9 mouse cellular contexts compared by ENCODE assay signal in genomic region chr5:77579826-77580745, GRCm38 (mm10).
A peak's percentile ranks its signal among the peaks of the same experiment; 100 is the strongest.
DNase-seq lines count a peak whose midpoint lies in the region; ATAC-seq and TF ChIP-seq lines count a peak whose summit lies in the region.
"Had no signal": no experiment of that assay in that cellular context is flagged by ENCODE, and none has a peak within 500 bp of the region (broad histone marks: within the 10 kb centered on the region; RNA-seq: fewer than 3 reads in every experiment).

No protein-coding gene starts in this region.

- no peak for TF ChIP-seq CTCF in kidney, adult 2 months (conservative IDR thresholded peaks at IDR 0.05; ENCODE audit: insufficient read depth, insufficient read length, low read depth, low read length)

- no peak for TF ChIP-seq POLR2A in kidney, adult 2 months (IDR thresholded peaks at IDR 0.05; ENCODE audit: low read depth, low read length)
- no peak for TF ChIP-seq POLR2A in myocyte (IDR thresholded peaks at IDR 0.05; ENCODE audit: insufficient read length, low read depth)

- no peak overlapping the region for H3K4me3 ChIP-seq in kidney, adult 2 months (ENCODE audit: insufficient read depth, low read depth, low read length)
- no peak overlapping the region for H3K4me3 ChIP-seq in embryonic facial prominence, embryonic 13.5 days
- H3K4me3 ChIP-seq in heart, embryonic 14.5 days (ENCODE audit: control insufficient read depth in 1 of 2, insufficient read depth in 1 of 2, low read depth in 1 of 2, low read length in 2 of 2) = peak overlapping the region in 1 of 2 experiments; percentile 11; a peak in 2 of 4 replicates
- H3K4me3 ChIP-seq in myocyte = no peak overlapping the region

- no peaks in the 10 kb centered on the region for H3K27me3 ChIP-seq in kidney, adult 2 months (replicated peaks; ENCODE audit: control insufficient read depth, insufficient read depth, low read length)
- no peaks in the 10 kb centered on the region for H3K27me3 ChIP-seq in embryonic facial prominence, embryonic 13.5 days
- H3K27me3 ChIP-seq in heart, embryonic 14.5 days (ENCODE audit: control insufficient read depth, insufficient read depth, low read length) = no peaks in the 10 kb centered on the region
- no peaks in the 10 kb centered on the region for H3K27me3 ChIP-seq in myocyte (ENCODE audit: control insufficient read depth, insufficient read depth, insufficient read length)
- H3K27me3 ChIP-seq: Patski had no signal

- no peak overlapping the region for H3ac ChIP-seq in myocyte (ENCODE audit: control insufficient read depth, insufficient read length)

- no peaks in the 10 kb centered on the region for H3K36me3 ChIP-seq in kidney, adult 2 months (ENCODE audit: control insufficient read depth, insufficient read depth, low read length)
- no peaks in the 10 kb centered on the region for H3K36me3 ChIP-seq in embryonic facial prominence, embryonic 13.5 days
- H3K36me3 ChIP-seq in heart, embryonic 14.5 days (ENCODE audit: control insufficient read depth, insufficient read depth, low read length) = no peaks in the 10 kb centered on the region
- H3K36me3 ChIP-seq in myocyte (ENCODE audit: control insufficient read depth, insufficient read depth) = no peaks in the 10 kb centered on the region

- DNase-seq in kidney, postnatal 4 days = peak; percentile 34 to 57
- DNase-seq in kidney, adult 2 months = no peak
- no peak for DNase-seq in cerebellum, postnatal 10 days
- DNase-seq in thymus, postnatal 4 days = no peak
- DNase-seq: left cerebral cortex, postnatal 4 days had no signal

- WGBS in kidney, adult 2 months = 25% methylated on average over 20 of the region's 20 CpGs
- WGBS in embryonic facial prominence, embryonic 13.5 days = 37% methylated on average over 20 of the region's 20 CpGs
- 22% methylated on average over 20 of the region's 20 CpGs for WGBS in heart, embryonic 14.5 days

- ATAC-seq in embryonic facial prominence, embryonic 13.5 days (ENCODE audit: insufficient number of reproducible peaks, insufficient read depth, low FRiP score, low TSS enrichment, low read depth) = no peak
- no peak; the same call in 1 of the 2 replicates for ATAC-seq in heart, embryonic 14.5 days (ENCODE audit: insufficient number of reproducible peaks, insufficient read depth, low FRiP score, low read depth)

- H3K27ac ChIP-seq in kidney, adult 2 months (ENCODE audit: insufficient read depth, low read depth, low read length) = no peak overlapping the region
- H3K27ac ChIP-seq in embryonic facial prominence, embryonic 13.5 days = peak overlapping the region; percentile 40
- H3K27ac ChIP-seq in heart, embryonic 14.5 days (replicated peaks in 1 of 2; ENCODE audit: control insufficient read depth in 1 of 2, insufficient read depth in 1 of 2, low read depth in 2 of 2, low read length in 2 of 2) = peak overlapping the region; percentile 77 to 82

- no peaks in the 10 kb centered on the region for H3K4me1 ChIP-seq in kidney, adult 2 months (ENCODE audit: control insufficient read depth, insufficient read depth, low read length)
- H3K4me1 ChIP-seq in embryonic facial prominence, embryonic 13.5 days = peaks cover 21% of the 10 kb centered on the region
- H3K4me1 ChIP-seq in heart, embryonic 14.5 days (ENCODE audit: control insufficient read depth in 2 of 2, insufficient read depth in 2 of 2, low read length in 2 of 2) = peaks cover 14 to 30% of the 10 kb centered on the region in 2 experiments

- peak overlapping the region; percentile 46 for H3K4me2 ChIP-seq in embryonic facial prominence, embryonic 13.5 days
- H3K4me2 ChIP-seq in heart, embryonic 14.5 days (ENCODE audit: low read length) = peak overlapping the region; percentile 52
- H3K4me2 ChIP-seq in myocyte (ENCODE audit: low read depth) = peak overlapping the region; percentile 42

- no peaks in the 10 kb centered on the region for H3K9me3 ChIP-seq in embryonic facial prominence, embryonic 13.5 days
- no peaks in the 10 kb centered on the region for H3K9me3 ChIP-seq in heart, embryonic 14.5 days (ENCODE audit: control insufficient read depth, low read length)

- no peaks in the 10 kb centered on the region for H3K79me2 ChIP-seq in myocyte (ENCODE audit: control insufficient read depth, insufficient read depth)

- H3K9ac ChIP-seq in embryonic facial prominence, embryonic 13.5 days = no peak overlapping the region
- no peak overlapping the region for H3K9ac ChIP-seq in heart, embryonic 14.5 days (ENCODE audit: low read length)

TF ChIP-seq in myocyte, 11 proteins besides CTCF, POLR2A, EP300 and RAD21:
- no peak for TF ChIP-seq USF1 (IDR thresholded peaks at IDR 0.05; ENCODE audit: low read depth)
- no peak for TF ChIP-seq REST (IDR thresholded peaks at IDR 0.05; ENCODE audit: insufficient read depth, insufficient read length)
- no peak for TF ChIP-seq POLR2AphosphoS2 (IDR thresholded peaks at IDR 0.05; ENCODE audit: insufficient read length, low read depth)
- TF ChIP-seq CEBPB (IDR thresholded peaks at IDR 0.05; ENCODE audit: insufficient read depth, poor library complexity, severe bottlenecking) = no peak
- no peak for TF ChIP-seq TCF3 (IDR thresholded peaks at IDR 0.05; ENCODE audit: insufficient read length, low read depth)
- no peak for TF ChIP-seq MAX (IDR thresholded peaks at IDR 0.05; ENCODE audit: low read depth)
- TF ChIP-seq MYOD1 (IDR thresholded peaks at IDR 0.05; ENCODE audit: control insufficient read depth in 1 of 3, insufficient read length in 2 of 3, low read depth in 2 of 3) = no peak
- no peak for TF ChIP-seq MYOG (IDR thresholded peaks at IDR 0.05; ENCODE audit: control insufficient read depth in 1 of 3, insufficient read depth in 1 of 3, insufficient read length in 2 of 3, low read depth in 2 of 3)
- no peak for TF ChIP-seq E2F4 (IDR thresholded peaks at IDR 0.05; ENCODE audit: insufficient read depth)
- TF ChIP-seq TCF12 (IDR thresholded peaks at IDR 0.05; ENCODE audit: insufficient read depth, poor library complexity, severe bottlenecking) = no peak
- TF ChIP-seq SRF (IDR thresholded peaks at IDR 0.05; ENCODE audit: control insufficient read depth, insufficient read length, low read depth) = no peak
TF ChIP-seq in myocyte: peak in this region for 0.

Comparison
In these comparisons a context has a peak if more than half of its experiments do, and no peak if none do; other contexts are left out.
1. DNase-seq: peak in kidney, postnatal 4 days (2 of 2); none in kidney, adult 2 months (single experiment), cerebellum, postnatal 10 days (0 of 2) and thymus, postnatal 4 days (single experiment).
2. Peak in every context shown above with its lines, with median percentiles within 50 percentile points of each other: H3K4me2 ChIP-seq.